Mouse (Mus musculus): ENCODE measurements around the gene Jak1. TPM values are rescaled to one million over a fixed set of nuclear protein-coding genes. Genes with fewer than 3 reads are reported as not detected.

Jak1 gene
- polyA plus RNA-seq, 2 experiments, result 19.8 to 38.2 TPM

DNA sequence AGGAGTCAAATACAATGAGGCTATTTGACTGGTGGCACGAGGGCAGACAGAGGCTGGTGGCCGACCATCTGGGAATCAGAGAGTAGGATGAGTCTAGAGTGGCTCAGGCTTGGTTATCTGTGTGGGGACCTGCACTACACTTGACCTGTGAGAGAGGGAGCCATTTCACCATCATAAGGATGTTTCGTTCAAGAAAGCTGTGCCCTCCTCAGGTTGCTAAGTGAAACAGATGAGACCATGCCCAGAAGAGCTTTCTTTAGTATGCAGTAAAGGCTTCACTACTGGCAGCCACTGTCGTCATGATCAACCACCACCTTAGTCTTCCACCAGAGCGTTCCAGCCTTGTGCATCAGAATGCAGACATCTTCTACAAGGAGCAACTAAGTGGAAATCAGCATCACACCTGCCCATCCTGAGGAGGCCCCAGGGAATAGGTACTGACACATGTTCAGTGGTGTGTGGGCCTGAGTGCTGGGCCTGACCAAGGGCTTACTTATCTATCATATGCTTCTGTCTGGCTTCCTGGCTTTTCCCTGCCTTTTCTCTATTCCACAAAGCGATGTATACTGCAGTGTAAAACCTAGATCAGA lies 96.8 kb downstream of the Jak1 start:
- no peak overlapping the region for H3K9ac ChIP-seq (replicated peaks)
- 44% methylated on average over 6 of the region's 6 CpGs for WGBS (ENCODE audit: insufficient replicate concordance)
- TF ChIP-seq EP300 (IDR thresholded peaks at IDR 0.05; ENCODE audit: low read depth) (no peak), CTCF (IDR thresholded peaks at IDR 0.05; ENCODE audit: low read depth) (peak; percentile 77)
- no peaks in the 10 kb centered on the region for H3K9me3 ChIP-seq (ENCODE audit: control insufficient read depth, low read length)
- no peak overlapping the region for H3K4me2 ChIP-seq (ENCODE audit: low read depth)
- H3K4me3 ChIP-seq (ENCODE audit: insufficient read depth in 1 of 2, low read depth in 2 of 2, low read length in 2 of 2), result no peak overlapping the region
- no peaks in the 10 kb centered on the region; a peak in 1 of 4 replicates for H3K4me1 ChIP-seq (replicated peaks; ENCODE audit: control insufficient read depth in 2 of 2, insufficient read depth in 2 of 2, low read length in 1 of 2)
- H3K36me3 ChIP-seq (replicated peaks; ENCODE audit: control insufficient read depth, insufficient read depth, low read depth), result peaks cover 19% of the 10 kb centered on the region
- H3K27me3 ChIP-seq (ENCODE audit: control insufficient read depth, insufficient read depth, low read length), result no peaks in the 10 kb centered on the region
- ATAC-seq (ENCODE audit: insufficient read depth), result peak; percentile 55; the same call in 1 of the 2 replicates
- H3K27ac ChIP-seq, result no peak overlapping the region
- no peak for DNase-seq (ENCODE audit: low read depth in 3 of 3, low spot score in 3 of 3)

DNA sequence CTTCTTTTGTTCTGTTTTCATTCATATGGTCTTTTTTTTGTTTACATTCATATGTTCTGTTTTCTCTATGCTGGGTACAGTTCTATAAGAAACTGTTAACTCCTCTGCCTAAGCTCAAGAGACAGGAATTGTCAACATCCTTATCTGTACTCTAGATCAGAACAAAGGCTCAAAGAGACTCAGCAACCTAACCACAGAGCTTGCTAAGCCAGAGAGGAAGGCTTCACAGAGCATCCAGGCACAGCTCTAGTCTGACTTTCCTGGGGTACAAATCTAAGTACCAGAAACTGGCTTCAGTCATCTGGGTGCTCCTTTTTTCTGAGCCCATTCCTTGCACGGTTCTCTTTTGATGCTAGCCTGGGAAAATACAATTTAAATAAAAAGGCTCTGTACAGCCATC lies 97.3 kb downstream of the Jak1 start:
- 94% methylated on average over 1 of the region's 1 CpGs for WGBS (ENCODE audit: insufficient replicate concordance)
- H3K36me3 ChIP-seq (replicated peaks; ENCODE audit: control insufficient read depth, insufficient read depth, low read depth), result peaks cover 19% of the 10 kb centered on the region
- TF ChIP-seq CTCF (IDR thresholded peaks at IDR 0.05; ENCODE audit: low read depth) (no peak), EP300 (IDR thresholded peaks at IDR 0.05; ENCODE audit: low read depth) (no peak)

DNA sequence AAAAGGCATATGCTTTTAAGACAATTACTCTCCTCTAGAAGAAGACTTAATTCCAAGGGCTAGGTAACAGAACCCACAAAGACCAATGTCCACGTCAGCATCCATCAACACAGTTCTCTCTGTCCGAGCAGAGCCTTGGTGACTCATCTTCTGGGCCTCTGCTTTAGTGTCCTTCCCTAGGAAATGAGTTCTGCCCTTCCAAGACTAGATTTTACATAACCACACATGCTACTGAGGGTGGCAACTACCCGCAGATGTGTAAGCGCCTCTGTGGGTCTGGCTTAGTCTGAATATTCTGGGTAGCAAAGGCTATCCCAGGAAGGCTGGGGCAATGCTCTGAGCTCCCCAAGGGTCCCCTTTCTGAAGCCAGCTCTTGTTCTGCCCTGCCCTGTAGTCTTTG lies 99.3 kb downstream of the Jak1 start:
- Histone ChIP-seq H3K4me1 (replicated peaks; ENCODE audit: control insufficient read depth in 2 of 2, insufficient read depth in 2 of 2, low read length in 1 of 2) (no peaks in the 10 kb centered on the region), H3K4me2 (ENCODE audit: low read depth) (no peak overlapping the region), H3K27ac (no peak overlapping the region), H3K36me3 (replicated peaks; ENCODE audit: control insufficient read depth, insufficient read depth, low read depth) (peaks cover 16% of the 10 kb centered on the region), H3K9ac (replicated peaks) (no peak overlapping the region), H3K4me3 (ENCODE audit: insufficient read depth in 1 of 2, low read depth in 2 of 2, low read length in 2 of 2) (no peak overlapping the region), H3K9me3 (ENCODE audit: control insufficient read depth, low read length) (no peaks in the 10 kb centered on the region), H3K27me3 (ENCODE audit: control insufficient read depth, insufficient read depth, low read length) (no peaks in the 10 kb centered on the region)
- 71% methylated on average over 4 of the region's 4 CpGs for WGBS (ENCODE audit: insufficient replicate concordance)
- DNase-seq (ENCODE audit: low read depth in 3 of 3, low spot score in 3 of 3) (no peak), ATAC-seq (ENCODE audit: insufficient read depth) (no peak)
- no peak for TF ChIP-seq EP300 (IDR thresholded peaks at IDR 0.05; ENCODE audit: low read depth)
- no peak for TF ChIP-seq CTCF (IDR thresholded peaks at IDR 0.05; ENCODE audit: low read depth)

More for the DNA sequence above, 97.3 kb downstream of the Jak1 start:
- H3K4me2 ChIP-seq (ENCODE audit: low read depth), result no peak overlapping the region
- no peak overlapping the region for H3K9ac ChIP-seq (replicated peaks)
- H3K27me3 ChIP-seq (ENCODE audit: control insufficient read depth, insufficient read depth, low read length), result no peaks in the 10 kb centered on the region
- no peak overlapping the region for H3K4me3 ChIP-seq (ENCODE audit: insufficient read depth in 1 of 2, low read depth in 2 of 2, low read length in 2 of 2)
- no peaks in the 10 kb centered on the region for H3K9me3 ChIP-seq (ENCODE audit: control insufficient read depth, low read length)
- DNase-seq (ENCODE audit: low read depth in 3 of 3, low spot score in 3 of 3) (no peak), ATAC-seq (ENCODE audit: insufficient read depth) (no peak)
- no peak overlapping the region for H3K27ac ChIP-seq
- H3K4me1 ChIP-seq (replicated peaks; ENCODE audit: control insufficient read depth in 2 of 2, insufficient read depth in 2 of 2, low read length in 1 of 2), result no peaks in the 10 kb centered on the region; a peak in 1 of 4 replicates

DNA sequence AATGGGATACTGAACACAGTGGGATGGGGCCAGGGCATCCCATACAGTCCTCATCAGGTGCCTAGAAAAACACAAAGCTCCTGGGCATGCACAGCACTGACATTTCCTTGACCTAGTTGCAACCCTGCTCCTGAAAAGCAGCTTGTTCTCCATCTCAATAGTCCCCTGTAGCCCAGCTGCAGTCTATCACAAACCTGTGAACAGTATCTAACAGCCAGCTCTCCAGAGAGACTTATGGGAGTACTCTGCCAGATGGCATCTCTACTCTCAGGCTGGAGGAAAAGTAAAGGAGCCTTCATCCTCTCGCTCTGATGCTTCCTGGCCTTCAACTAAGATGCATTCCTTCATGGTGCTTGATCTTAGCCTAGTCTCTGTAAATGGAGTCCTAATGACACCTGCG lies 100.4 kb downstream of the Jak1 start:
- no peak for DNase-seq (ENCODE audit: low read depth in 3 of 3, low spot score in 3 of 3)
- H3K4me2 ChIP-seq (ENCODE audit: low read depth), result no peak overlapping the region
- H3K27me3 ChIP-seq (ENCODE audit: control insufficient read depth, insufficient read depth, low read length), result no peaks in the 10 kb centered on the region
- WGBS (ENCODE audit: insufficient replicate concordance), result 87% methylated on average over 2 of the region's 2 CpGs
- no peaks in the 10 kb centered on the region for H3K9me3 ChIP-seq (ENCODE audit: control insufficient read depth, low read length)
- peaks cover 18% of the 10 kb centered on the region for H3K36me3 ChIP-seq (replicated peaks; ENCODE audit: control insufficient read depth, insufficient read depth, low read depth)
- TF ChIP-seq CTCF (IDR thresholded peaks at IDR 0.05; ENCODE audit: low read depth) (no peak), EP300 (IDR thresholded peaks at IDR 0.05; ENCODE audit: low read depth) (no peak)
- ATAC-seq (ENCODE audit: insufficient read depth), result no peak
- no peak overlapping the region for H3K27ac ChIP-seq
- no peak overlapping the region for H3K9ac ChIP-seq (replicated peaks)
- H3K4me3 ChIP-seq (ENCODE audit: insufficient read depth in 1 of 2, low read depth in 2 of 2, low read length in 2 of 2), result no peak overlapping the region
- H3K4me1 ChIP-seq (replicated peaks; ENCODE audit: control insufficient read depth in 2 of 2, insufficient read depth in 2 of 2, low read length in 1 of 2), result no peaks in the 10 kb centered on the region

DNA sequence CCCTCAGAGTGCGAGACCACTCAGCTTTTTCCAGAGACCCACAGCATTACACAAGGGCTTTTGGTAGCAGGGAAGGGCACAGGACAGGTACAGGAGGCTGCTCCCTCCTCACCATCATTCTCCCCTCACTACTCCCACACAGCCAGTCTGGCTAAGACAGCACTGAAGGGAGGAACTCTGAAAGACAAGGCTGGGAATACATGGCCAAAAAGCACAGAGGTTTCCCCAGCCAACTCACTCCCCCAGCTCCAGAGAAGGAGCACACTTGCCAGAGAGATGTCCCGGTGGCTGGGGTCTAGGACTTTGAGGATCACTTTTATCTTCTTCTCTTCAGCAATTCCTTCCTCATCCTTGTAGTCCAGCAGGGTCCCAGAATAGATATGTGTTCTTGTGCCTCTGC lies 100.9 kb downstream of the Jak1 start:
- Histone ChIP-seq H3K9ac (replicated peaks) (no peak overlapping the region), H3K4me1 (replicated peaks; ENCODE audit: control insufficient read depth in 2 of 2, insufficient read depth in 2 of 2, low read length in 1 of 2) (no peaks in the 10 kb centered on the region), H3K27me3 (ENCODE audit: control insufficient read depth, insufficient read depth, low read length) (no peaks in the 10 kb centered on the region), H3K4me2 (ENCODE audit: low read depth) (no peak overlapping the region), H3K4me3 (ENCODE audit: insufficient read depth in 1 of 2, low read depth in 2 of 2, low read length in 2 of 2) (no peak overlapping the region), H3K36me3 (replicated peaks; ENCODE audit: control insufficient read depth, insufficient read depth, low read depth) (peaks cover 17% of the 10 kb centered on the region), H3K9me3 (ENCODE audit: control insufficient read depth, low read length) (no peaks in the 10 kb centered on the region), H3K27ac (no peak overlapping the region)
- WGBS (ENCODE audit: insufficient replicate concordance), result 75% methylated on average over 2 of the region's 2 CpGs
- TF ChIP-seq CTCF (IDR thresholded peaks at IDR 0.05; ENCODE audit: low read depth), result no peak
- TF ChIP-seq EP300 (IDR thresholded peaks at IDR 0.05; ENCODE audit: low read depth), result no peak
- no peak for ATAC-seq (ENCODE audit: insufficient read depth)
- no peak for DNase-seq (ENCODE audit: low read depth in 3 of 3, low spot score in 3 of 3)
